Comparison of ENCODE assay signal across 23 mouse cellular contexts in the genomic region with DNA sequence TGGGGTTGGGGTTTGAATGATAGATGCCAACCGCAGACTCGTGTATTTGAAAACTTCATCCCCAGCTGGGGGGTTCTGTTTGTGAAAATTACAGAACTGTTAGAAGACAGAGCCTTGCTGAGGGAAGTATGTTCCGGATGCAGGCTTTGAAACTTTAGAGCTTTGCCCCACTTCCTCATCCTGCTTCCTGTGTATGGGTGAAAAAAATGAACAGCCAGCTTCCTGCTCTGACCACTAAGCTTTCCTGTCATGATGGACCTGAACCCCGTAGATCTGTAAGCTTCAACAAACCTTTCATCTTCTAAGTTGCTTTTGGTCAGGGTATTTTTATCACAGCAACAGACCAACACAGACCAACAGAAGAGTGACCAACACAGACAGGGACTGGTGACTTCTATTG. TPM values are rescaled to one million over a fixed set of nuclear protein-coding genes. Genes with fewer than 3 reads are reported as not detected.
DNase-seq lines count a peak whose midpoint lies in the region; ATAC-seq and TF ChIP-seq lines count a peak whose summit lies in the region.
"Had no signal": no experiment of that assay in that cellular context is flagged by ENCODE, and none has a peak within 500 bp of the region (broad histone marks: within the 10 kb centered on the region; RNA-seq: fewer than 3 reads in every experiment).

No protein-coding gene starts in this region.

- H3K4me1 ChIP-seq in midbrain, embryonic 11.5 days (ENCODE audit: control insufficient read depth, insufficient read depth, low read length), result no peaks in the 10 kb centered on the region
- peaks cover 28% of the 10 kb centered on the region for H3K4me1 ChIP-seq in midbrain, embryonic 13.5 days (replicated peaks)
- peaks cover 10% of the 10 kb centered on the region for H3K4me1 ChIP-seq in bone marrow macrophage, adult 2 months (ENCODE audit: control insufficient read depth, insufficient read depth, low read length)
- H3K4me1 ChIP-seq in cerebellum, adult 2 months (ENCODE audit: control insufficient read depth, insufficient read depth, low read length), result peaks cover 11% of the 10 kb centered on the region

- no peak overlapping the region for H3K9ac ChIP-seq in midbrain, embryonic 11.5 days (ENCODE audit: low read length)
- no peak overlapping the region for H3K9ac ChIP-seq in midbrain, embryonic 13.5 days (replicated peaks)
- H3K9ac ChIP-seq: embryonic facial prominence, embryonic 13.5 days; forebrain, embryonic 12.5 days; heart, embryonic 15.5 days; hindbrain, embryonic 15.5 days had no signal

- TF ChIP-seq POLR2A in bone marrow macrophage, adult 2 months (IDR thresholded peaks at IDR 0.05; ENCODE audit: borderline replicate concordance, low read depth, low read length), result no peak
- no peak for TF ChIP-seq POLR2A in cerebellum, adult 2 months (IDR thresholded peaks at IDR 0.05; ENCODE audit: borderline replicate concordance, insufficient read depth, low read length)

- no peak for TF ChIP-seq CTCF in bone marrow macrophage, adult 2 months (IDR thresholded peaks at IDR 0.05; ENCODE audit: low read depth, low read length)
- TF ChIP-seq CTCF in cerebellum, adult 2 months (IDR thresholded peaks at IDR 0.05; ENCODE audit: borderline replicate concordance, insufficient read depth, low read depth, low read length), result no peak

- H3K27ac ChIP-seq in midbrain, embryonic 11.5 days (ENCODE audit: low read depth, low read length), result no peak overlapping the region
- no peak overlapping the region for H3K27ac ChIP-seq in midbrain, embryonic 13.5 days
- peak overlapping the region; percentile 54 for H3K27ac ChIP-seq in bone marrow macrophage, adult 2 months (ENCODE audit: insufficient read depth, low read depth, low read length)
- no peak overlapping the region for H3K27ac ChIP-seq in cerebellum, adult 2 months (ENCODE audit: insufficient read depth, low read length)
- H3K27ac ChIP-seq: embryonic facial prominence, embryonic 13.5 days; forebrain, embryonic 12.5 days; heart, adult 2 months; heart, embryonic 15.5 days; hindbrain, embryonic 10.5 days; hindbrain, embryonic 15.5 days had no signal

- ATAC-seq in midbrain, embryonic 11.5 days (ENCODE audit: low FRiP score), result no peak
- ATAC-seq in midbrain, embryonic 13.5 days, result no peak
- ATAC-seq in megakaryocyte progenitor cell, adult 5-6 weeks (replicated peaks; ENCODE audit: poor library complexity), result 0 out of 2 replicates have a peak, but pooled peaks have one; percentile 21
- ATAC-seq: activated CD4-positive, CD25-positive, alpha-beta regulatory T cell, adult 4 months; CD4-positive, CD25-positive, alpha-beta regulatory T cell, adult 4 months; forebrain, embryonic 16.5 days had no signal

- no peak overlapping the region for H3K4me3 ChIP-seq in midbrain, embryonic 11.5 days (ENCODE audit: low read depth, low read length)
- H3K4me3 ChIP-seq in midbrain, embryonic 13.5 days (replicated peaks), result no peak overlapping the region
- no peak overlapping the region for H3K4me3 ChIP-seq in bone marrow macrophage, adult 2 months (ENCODE audit: insufficient read depth, low read length)
- no peak overlapping the region for H3K4me3 ChIP-seq in cerebellum, adult 2 months (replicated peaks; ENCODE audit: insufficient read depth, low read depth, low read length)
- H3K4me3 ChIP-seq: embryonic facial prominence, embryonic 13.5 days; forebrain, embryonic 12.5 days; heart, adult 2 months; heart, embryonic 15.5 days; hindbrain, embryonic 10.5 days; hindbrain, embryonic 15.5 days had no signal

- H3K4me2 ChIP-seq in midbrain, embryonic 11.5 days, result no peak overlapping the region
- no peak overlapping the region for H3K4me2 ChIP-seq in midbrain, embryonic 13.5 days (replicated peaks)
- H3K4me2 ChIP-seq: embryonic facial prominence, embryonic 13.5 days; forebrain, embryonic 12.5 days; heart, embryonic 11.5 days; heart, embryonic 15.5 days; hindbrain, embryonic 15.5 days had no signal

- no peaks in the 10 kb centered on the region for H3K9me3 ChIP-seq in midbrain, embryonic 11.5 days (ENCODE audit: control insufficient read depth, low read length)
- no peaks in the 10 kb centered on the region for H3K9me3 ChIP-seq in midbrain, embryonic 13.5 days
- H3K9me3 ChIP-seq: embryonic facial prominence, embryonic 13.5 days; forebrain, embryonic 12.5 days; heart, embryonic 15.5 days; hindbrain, embryonic 10.5 days; hindbrain, embryonic 15.5 days had no signal

- peak; percentile 67 for DNase-seq in midbrain, embryonic 11.5 days (ENCODE audit: low spot score, missing footprints)
- peak; percentile 27 for DNase-seq in A20 (ENCODE audit: low read depth, low spot score)
- DNase-seq in urinary bladder, postnatal 10 days (ENCODE audit: low spot score), result no peak
- no peak for DNase-seq in layer of hippocampus, adult 9-10 months (ENCODE audit: low spot score)
- DNase-seq in cerebellum, adult 2 months, result no peak
- DNase-seq: adrenal gland, postnatal 14 days; cerebellum, adult 8-10 months; cerebellum, postnatal 25 days; gastrocnemius, postnatal 10 days; heart, adult 2 months; heart, postnatal 14 days had no signal

- H3K36me3 ChIP-seq in midbrain, embryonic 11.5 days (ENCODE audit: control insufficient read depth, insufficient read depth, low read length), result no peaks in the 10 kb centered on the region
- H3K36me3 ChIP-seq in midbrain, embryonic 13.5 days, result no peaks in the 10 kb centered on the region
- H3K36me3 ChIP-seq: embryonic facial prominence, embryonic 13.5 days; forebrain, embryonic 12.5 days; heart, embryonic 15.5 days; hindbrain, embryonic 10.5 days; hindbrain, embryonic 15.5 days had no signal

- H3K27me3 ChIP-seq in midbrain, embryonic 11.5 days (ENCODE audit: control insufficient read depth, insufficient read depth, low read length), result no peaks in the 10 kb centered on the region
- H3K27me3 ChIP-seq in midbrain, embryonic 13.5 days, result no peaks in the 10 kb centered on the region
- no peaks in the 10 kb centered on the region for H3K27me3 ChIP-seq in cerebellum, adult 2 months (ENCODE audit: control insufficient read depth, insufficient read depth, low read length)
- H3K27me3 ChIP-seq: heart, embryonic 15.5 days; hindbrain, embryonic 15.5 days had no signal

- WGBS in midbrain, embryonic 11.5 days, result 84% methylated on average over 4 of the region's 4 CpGs
- 89% methylated on average over 4 of the region's 4 CpGs for WGBS in midbrain, embryonic 13.5 days
- 97% methylated on average over 4 of the region's 4 CpGs for WGBS in cerebellum, adult 2 months

RNA-seq across cellular contexts. Expression of a gene that starts 42.2 kb away (rescaled TPM):
- 43.2 and 44.5 TPM in 2 replicates for polyA plus RNA-seq in midbrain, embryonic 11.5 days (2014; fragmentation: Nextera tagmentation; extraction: Ambion mirVana)
- polyA plus RNA-seq in midbrain, embryonic 13.5 days (2015; fragmentation: Nextera tagmentation; extraction: Ambion mirVana), result 39.4 and 40.5 TPM in 2 replicates
- polyA plus RNA-seq in bone marrow macrophage, adult 2 months (2012; ENCODE audit: insufficient read depth, insufficient read length, missing spikeins), result 14.4 and 16.2 TPM in 2 replicates
- total RNA-seq in megakaryocyte progenitor cell, adult 5-6 weeks (2015), result 46.5 and 46.8 TPM in 2 replicates
- total RNA-seq in megakaryocyte progenitor cell, adult 5-6 weeks (2017), result 45.9 and 47.4 TPM in 2 replicates
- polyA plus RNA-seq in cerebellum, adult 2 months (2012; rRNA removed), result 64.7 and 74.6 TPM in 2 replicates

RNA-seq across cellular contexts. Expression of a gene that starts 42.5 kb away (rescaled TPM):
- 289 and 297 TPM in 2 replicates for polyA plus RNA-seq in midbrain, embryonic 11.5 days (2014; fragmentation: Nextera tagmentation; extraction: Ambion mirVana)
- 270 and 276 TPM in 2 replicates for polyA plus RNA-seq in midbrain, embryonic 13.5 days (2015; fragmentation: Nextera tagmentation; extraction: Ambion mirVana)
- 130 and 144 TPM in 2 replicates for polyA plus RNA-seq in bone marrow macrophage, adult 2 months (2012; ENCODE audit: insufficient read depth, insufficient read length, missing spikeins)
- 283 and 299 TPM in 2 replicates for total RNA-seq in megakaryocyte progenitor cell, adult 5-6 weeks (2015)
- total RNA-seq in megakaryocyte progenitor cell, adult 5-6 weeks (2017), result 415 and 496 TPM in 2 replicates
- 257 and 262 TPM in 2 replicates for polyA plus RNA-seq in cerebellum, adult 2 months (2012; rRNA removed)

Comparison
In these comparisons a context has a peak if more than half of its experiments do, and no peak if none do; other contexts are left out.
1. DNase-seq: peak in midbrain, embryonic 11.5 days (single experiment) and A20 (single experiment); none in urinary bladder, postnatal 10 days (single experiment), layer of hippocampus, adult 9-10 months (single experiment) and cerebellum, adult 2 months (0 of 2).